Mouse (Mus musculus) MEL (cell line): Measurements from ENCODE around the gene Dusp16.

Source experiments
- CTCF ChIP-seq, 3 experiments: IDR thresholded peaks in 2 of 3; conservative IDR thresholded peaks in 1 of 3; 2 replicates each; pipeline ENCODE4 v1.5.1; 2011 to 2012; ENCODE audit warnings: low read length in 3 of 3, low read depth in 2 of 3, mild to moderate bottlenecking in 2 of 3, improper control_type of control experiment in 1 of 3, inconsistent platforms in 1 of 3, mixed read lengths in 1 of 3, moderate library complexity in 1 of 3; ENCODE audit not compliant: control insufficient read depth in 1 of 3, insufficient read depth in 1 of 3, poor library complexity in 1 of 3, severe bottlenecking in 1 of 3
- ELF1 ChIP-seq: IDR thresholded peaks from 2 replicates; pipeline ENCODE4 v1.6.1; 2014; ENCODE audit warnings: low read depth, mild to moderate bottlenecking, inconsistent platforms, low read length, improper control_type of control experiment, moderate library complexity
- MAX ChIP-seq: IDR thresholded peaks from 2 replicates; pipeline ENCODE4 v1.6.1; 2011; ENCODE audit warnings: low read length, improper control_type of control experiment

- TF ChIP-seq ELF1 (no peak), CTCF (IDR thresholded peaks at IDR 0.05 in 2 of 3, conservative IDR thresholded peaks at IDR 0.05 in 1 of 3; ENCODE audit: control insufficient read depth in 1 of 3, insufficient read depth in 1 of 3, low read depth in 2 of 3, low read length in 3 of 3, poor library complexity in 1 of 3, severe bottlenecking in 1 of 3) (no peak), MAX (no peak)
Measured at GRCm38 (mm10) chr6:134807794-134808193, 15.4 kb upstream of the Dusp16 start.
